Mouse (Mus musculus) erythroblast, embryonic 14.5 days (primary cell): Measurements from ENCODE around the gene Olfr1015.

ENCODE experiments used
- GATA1 ChIP-seq: IDR thresholded peaks from 2 replicates; pipeline ENCODE4 v1.6.1; 2012; ENCODE audit warnings: low read length, inconsistent platforms, mixed read lengths
- TAL1 ChIP-seq: IDR thresholded peaks from 3 replicates; pipeline ENCODE4 v1.6.1; 2012; ENCODE audit warnings: low read length, inconsistent platforms, mixed read lengths

DNA sequence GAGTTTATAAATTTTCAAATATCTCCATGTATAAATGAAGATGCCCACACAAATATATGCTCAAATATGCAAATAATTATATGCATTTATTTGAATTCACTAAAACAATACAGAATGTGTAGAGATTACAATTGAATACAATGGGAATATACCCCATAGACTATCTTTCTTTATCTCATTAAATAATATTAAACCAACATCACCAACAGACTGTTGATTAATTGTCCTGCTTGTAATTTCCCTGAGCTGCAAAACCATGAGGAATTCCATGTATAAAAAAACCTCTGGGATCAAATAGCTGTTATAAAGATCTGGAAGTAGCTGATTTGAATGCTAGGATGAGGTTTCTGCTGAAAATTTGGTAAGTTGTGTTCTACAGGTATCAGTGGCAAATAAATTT, 15.0 kb upstream of the Olfr1015 start, which contains the start of gene Olfr1013:
- TF ChIP-seq TAL1: no peak
- no peak for TF ChIP-seq GATA1
